Mouse (Mus musculus) spleen, adult 2 months (tissue): Measurements from ENCODE around the gene Gm20388. TPM values are rescaled to one million over a fixed set of nuclear protein-coding genes. Genes with fewer than 3 reads are reported as not detected.

ENCODE experiments used
- DNase-seq, 2 experiments: peaks; one replicate each; pipeline versions ENCODE4 v3.0.0 to v3.0.0-alpha.2; 2012 to 2021; ENCODE audit warnings: low spot score in 2 of 2, low read depth in 1 of 2
- H3K27ac ChIP-seq: fragments of 200-500 bp; 2 replicates; pipeline ENCODE4 v1.5.1; 2012; ENCODE audit warnings: low read length, inconsistent platforms; ENCODE audit not compliant: insufficient read depth
- H3K27me3 ChIP-seq: fragments of 200-500 bp; 2 replicates; pipeline ENCODE4 v1.6.1; 2012; ENCODE audit warnings: mild to moderate bottlenecking, moderate library complexity, low read length, inconsistent platforms; ENCODE audit not compliant: control insufficient read depth, insufficient read depth
- H3K36me3 ChIP-seq: fragments of 200-500 bp; 2 replicates; pipeline ENCODE4 v1.6.1; 2012; ENCODE audit warnings: mild to moderate bottlenecking, low read length, inconsistent platforms; ENCODE audit not compliant: control insufficient read depth, insufficient read depth
- H3K4me1 ChIP-seq: fragments of 200-500 bp; 2 replicates; pipeline ENCODE4 v1.6.1; 2011; ENCODE audit warnings: inconsistent platforms; ENCODE audit not compliant: control insufficient read depth, insufficient read depth, insufficient read length
- H3K4me3 ChIP-seq: fragments of 200-500 bp; 2 replicates; pipeline ENCODE4 v1.5.1; 2011; ENCODE audit warnings: mild to moderate bottlenecking, inconsistent platforms; ENCODE audit not compliant: insufficient read depth, insufficient read length; ENCODE audit errors: extremely low read depth
- CTCF ChIP-seq: fragments of 200-500 bp; IDR thresholded peaks from 2 replicates; pipeline ENCODE4 v1.5.1; 2011; ENCODE audit warnings: mild to moderate bottlenecking, inconsistent platforms; ENCODE audit not compliant: insufficient read depth, insufficient read length, insufficient replicate concordance; ENCODE audit errors: extremely low read depth
- POLR2A ChIP-seq: fragments of 200-500 bp; IDR thresholded peaks from 2 replicates; pipeline ENCODE4 v1.6.1; 2011; ENCODE audit warnings: low read depth, low read length, inconsistent platforms
- WGBS: fragments of 180-500 bp; shearing (Covaris S2); methylation state at CpG from one replicate; pipeline ENCODE4 v1.1.7; 2018; 5-methylcytosine and 5-hydroxymethylcytosine counted together
- polyA plus RNA-seq: library from polyadenylated mRNA; depleted of rRNA; stranded (reverse); fragments of >200 nt; gene quantifications from 2 replicates; pipeline ENCODE4 v1.2.3, GENCODE M21; 2012

The Gm20388 gene
- polyA plus RNA-seq, 1 experiment, result 26.1 TPM

GRCm38 (mm10) chr8:122283356-122284202, 2372.9 kb downstream of the Gm20388 start:
- H3K27ac ChIP-seq, result peak overlapping the region; percentile 82
- no peaks in the 10 kb centered on the region for H3K36me3 ChIP-seq
- peak overlapping the region; percentile 64 for H3K4me3 ChIP-seq
- peaks cover 24% of the 10 kb centered on the region; the same call in 1 of the 2 replicates for H3K4me1 ChIP-seq
- no peaks in the 10 kb centered on the region for H3K27me3 ChIP-seq
- TF ChIP-seq POLR2A (no peak), CTCF (no peak)
- DNase-seq, result peak in 1 of 2 experiments; percentile 31
- under 1% methylated on average over 37 of the region's 37 CpGs for WGBS

- 2% methylated on average over 33 of the region's 33 CpGs for WGBS
- Histone ChIP-seq H3K4me1 (peaks cover 24% of the 10 kb centered on the region; the same call in 1 of the 2 replicates), H3K27me3 (no peaks in the 10 kb centered on the region), H3K4me3 (peak overlapping the region; percentile 64), H3K36me3 (no peaks in the 10 kb centered on the region), H3K27ac (peak overlapping the region; percentile 82)
- DNase-seq, result peak in 1 of 2 experiments; percentile 60
- TF ChIP-seq POLR2A (no peak), CTCF (no peak)
Observed at GRCm38 (mm10) chr8:122284203-122284658, 2373.6 kb downstream of the Gm20388 start.

- H3K27ac ChIP-seq, result peak overlapping the region; percentile 82
- no peaks in the 10 kb centered on the region for H3K36me3 ChIP-seq
- TF ChIP-seq CTCF, result no peak
- TF ChIP-seq POLR2A, result no peak
- H3K27me3 ChIP-seq, result no peaks in the 10 kb centered on the region
- peak; percentile 52 to 62 for DNase-seq
- peaks cover 24% of the 10 kb centered on the region; the same call in 1 of the 2 replicates for H3K4me1 ChIP-seq
- 7% methylated on average over 21 of the region's 21 CpGs for WGBS
- peak overlapping the region; percentile 64; the same call in 1 of the 2 replicates for H3K4me3 ChIP-seq
Observed at GRCm38 (mm10) chr8:122284659-122285261, 2374.1 kb downstream of the Gm20388 start.

GRCm38 (mm10) chr8:122285727-122286126, 2375.1 kb downstream of the Gm20388 start:
- Histone ChIP-seq H3K27me3 (no peaks in the 10 kb centered on the region), H3K36me3 (no peaks in the 10 kb centered on the region), H3K27ac (peak overlapping the region; percentile 82), H3K4me1 (peaks cover 24% of the 10 kb centered on the region; the same call in 1 of the 2 replicates), H3K4me3 (no peak overlapping the region)
- peak in 1 of 2 experiments; percentile 59 for DNase-seq
- TF ChIP-seq POLR2A (no peak), CTCF (no peak)
- 24% methylated on average over 6 of the region's 6 CpGs for WGBS

GRCm38 (mm10) chr8:122286899-122287298, 2376.3 kb downstream of the Gm20388 start:
- H3K27me3 ChIP-seq, result no peaks in the 10 kb centered on the region
- TF ChIP-seq POLR2A, result no peak
- no peak for TF ChIP-seq CTCF
- H3K4me3 ChIP-seq, result no peak overlapping the region
- no peak for DNase-seq
- peak overlapping the region; percentile 82; the same call in 1 of the 2 replicates for H3K27ac ChIP-seq
- 83% methylated on average over 10 of the region's 10 CpGs for WGBS
- no peaks in the 10 kb centered on the region for H3K36me3 ChIP-seq
- H3K4me1 ChIP-seq, result peaks cover 24% of the 10 kb centered on the region; the same call in 1 of the 2 replicates

- Histone ChIP-seq H3K27ac (peak overlapping the region; percentile 14; the same call in 1 of the 2 replicates), H3K4me1 (peaks cover 24% of the 10 kb centered on the region; the same call in 1 of the 2 replicates), H3K27me3 (no peaks in the 10 kb centered on the region), H3K36me3 (no peaks in the 10 kb centered on the region), H3K4me3 (no peak overlapping the region)
- TF ChIP-seq CTCF, result no peak
- TF ChIP-seq POLR2A, result no peak
- DNase-seq, result no peak
- 80% methylated on average over 8 of the region's 8 CpGs for WGBS
Observed at GRCm38 (mm10) chr8:122287742-122288141, 2377.1 kb downstream of the Gm20388 start.

- TF ChIP-seq POLR2A, result no peak
- TF ChIP-seq CTCF, result no peak
- Histone ChIP-seq H3K4me3 (no peak overlapping the region), H3K4me1 (peaks cover 24% of the 10 kb centered on the region; the same call in 1 of the 2 replicates), H3K36me3 (no peaks in the 10 kb centered on the region), H3K27me3 (no peaks in the 10 kb centered on the region), H3K27ac (no peak overlapping the region; the same call in 1 of the 2 replicates)
- 76% methylated on average over 3 of the region's 3 CpGs for WGBS
- DNase-seq, result no peak
Observed at GRCm38 (mm10) chr8:122288344-122288743, 2377.7 kb downstream of the Gm20388 start.
